Mouse (Mus musculus): ENCODE measurements around the gene Hnrnpab.

Gene Hnrnpab

DNA sequence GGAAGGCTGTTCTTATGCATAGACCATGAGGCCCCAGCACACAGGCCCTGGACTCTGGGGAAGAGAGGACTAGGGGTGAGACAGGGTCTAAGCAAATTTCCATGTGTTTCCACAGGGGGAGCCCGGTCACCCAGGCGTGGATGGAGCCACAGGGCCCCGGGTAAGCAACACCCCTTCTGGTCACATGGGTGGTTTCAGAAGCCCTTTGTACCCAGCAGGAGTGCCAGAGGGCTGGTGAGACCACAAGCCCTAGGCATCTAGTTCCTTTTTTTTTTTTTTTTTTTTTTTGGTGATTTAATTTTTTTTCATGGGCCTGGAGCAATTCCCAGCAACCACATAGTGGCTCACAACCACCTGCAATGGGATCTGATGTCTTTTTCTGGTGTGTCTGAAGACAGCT lies 41.6 kb downstream of the Hnrnpab start:
- DNase-seq (ENCODE audit: low spot score) = no peak

- no peak for DNase-seq (ENCODE audit: low spot score)
Observed at GRCm38 (mm10) chr11:51563276-51563675, 43.4 kb downstream of the Hnrnpab start.

DNA sequence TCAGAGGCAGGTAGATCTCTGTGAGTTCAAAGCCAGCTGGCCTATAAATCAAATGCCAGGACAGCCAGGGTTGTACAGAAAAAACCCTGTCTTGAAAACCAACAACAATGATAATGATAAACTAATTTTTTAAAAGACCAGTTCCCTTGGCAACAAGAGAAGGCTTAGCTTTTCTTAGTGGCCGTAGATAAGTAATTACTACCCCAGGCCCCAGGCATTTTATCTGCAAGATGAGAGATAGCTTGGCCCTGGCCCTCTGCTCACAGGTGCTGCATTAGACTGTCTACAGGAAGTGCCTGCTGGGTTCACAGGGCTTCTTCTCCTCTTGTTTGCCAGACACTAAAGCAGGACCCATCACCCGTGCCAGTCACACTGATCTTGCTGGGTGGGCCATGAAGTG lies 51.6 kb downstream of the Hnrnpab start:
- DNase-seq (ENCODE audit: low spot score) = no peak

GRCm38 (mm10) chr11:51554590-51554989 lies 52.1 kb downstream of the Hnrnpab start:
- DNase-seq (ENCODE audit: low spot score) = no peak

DNA sequence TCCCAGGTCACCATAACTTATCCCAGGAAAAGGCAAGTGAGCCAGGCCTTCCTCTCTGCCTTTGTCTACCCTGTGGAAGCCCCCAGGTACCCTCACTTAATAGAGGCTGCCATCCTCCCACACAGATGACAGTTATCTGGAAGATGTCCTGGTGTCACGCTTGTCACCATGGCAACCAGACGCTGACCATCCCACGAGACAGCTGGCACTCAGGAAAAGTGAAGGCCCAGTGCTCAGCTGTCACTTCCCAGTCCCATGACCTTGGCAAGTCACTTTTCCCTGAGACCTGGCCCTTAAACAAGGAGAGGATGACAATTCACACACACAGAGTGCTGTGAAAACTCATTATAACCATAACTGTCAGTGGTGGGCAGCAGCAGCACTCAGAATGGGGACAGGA lies 54.6 kb downstream of the Hnrnpab start:
- DNase-seq (ENCODE audit: low spot score) = no peak

DNA sequence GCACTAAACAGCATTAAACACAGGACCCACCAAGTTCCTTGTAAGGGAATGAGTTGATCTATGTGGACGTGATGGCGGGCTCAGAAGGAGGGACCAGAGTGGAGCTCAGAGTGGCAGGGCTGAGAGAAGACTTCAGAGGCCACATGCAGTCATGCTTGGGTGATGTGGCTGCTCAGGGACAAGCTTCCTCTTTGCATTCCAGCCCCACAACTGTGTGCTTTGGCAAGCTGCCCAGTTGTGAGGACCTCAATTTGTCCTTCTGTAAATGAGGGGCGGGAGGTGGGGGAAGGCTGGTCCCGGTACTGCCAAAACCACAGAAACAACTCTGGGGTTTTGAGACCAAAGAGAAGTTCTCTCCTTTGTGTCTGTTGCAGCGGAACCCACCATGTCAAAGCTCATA lies 55.4 kb downstream of the Hnrnpab start:
- DNase-seq (ENCODE audit: low spot score) = no peak
